Mouse (Mus musculus) mesoderm, embryonic 11.5 days (tissue): ENCODE data around the gene Tnr.
"Not testable (repeated sequence)": the region's sequence is repeated elsewhere in the genome, so short reads cannot be mapped to it uniquely, and the experiment has no call there.

Experiments used
- DNase-seq: peaks from one replicate; pipeline ENCODE4 v3.0.0-alpha.2; 2012; ENCODE audit warnings: low read depth, low spot score

Tnr gene

GRCm38 (mm10) chr1:159938449-159938848, 414.9 kb downstream of the Tnr start:
- DNase-seq, result no peak

- no peak for DNase-seq
Observed at GRCm38 (mm10) chr1:159939335-159939734, 415.8 kb downstream of the Tnr start.

- DNase-seq, result peak; percentile 3
Observed at GRCm38 (mm10) chr1:159953526-159953925, 430.0 kb downstream of the Tnr start.

- no peak for DNase-seq
Observed at GRCm38 (mm10) chr1:159963351-159963750, 439.8 kb downstream of the Tnr start.

GRCm38 (mm10) chr1:159966286-159966685, 442.7 kb downstream of the Tnr start:
- not testable (repeated sequence) for DNase-seq

- no peak for DNase-seq
Observed at GRCm38 (mm10) chr1:159968395-159968794, 444.8 kb downstream of the Tnr start.

- DNase-seq, result peak; percentile 13
Observed at GRCm38 (mm10) chr1:159977786-159978185, 454.2 kb downstream of the Tnr start.

GRCm38 (mm10) chr1:159979096-159979495, 455.5 kb downstream of the Tnr start:
- DNase-seq, result no peak

- DNase-seq, result no peak
Observed at GRCm38 (mm10) chr1:159980355-159980754, 456.8 kb downstream of the Tnr start.
